ENCODE assay signal across 22 mouse cellular contexts in genomic region chr12:17308246-17308645, GRCm38 (mm10). TPM values are rescaled to one million over a fixed set of nuclear protein-coding genes. Genes with fewer than 3 reads are reported as not detected.
"Had no signal": no experiment of that assay in that cellular context is flagged by ENCODE, and none has a peak within 500 bp of the region (broad histone marks: within the 10 kb centered on the region; RNA-seq: fewer than 3 reads in every experiment).

No protein-coding gene starts in this region.

- H3K36me3 ChIP-seq: liver, embryonic 13.5 days; midbrain, embryonic 12.5 days; midbrain, embryonic 15.5 days; neural tube, embryonic 12.5 days; neural tube, embryonic 15.5 days; stomach, embryonic 15.5 days had no signal

- H3K27ac ChIP-seq: layer of hippocampus, adult 2 months; liver, embryonic 13.5 days; macrophage; midbrain, embryonic 12.5 days; midbrain, embryonic 15.5 days; neural tube, embryonic 12.5 days; neural tube, embryonic 15.5 days; stomach, embryonic 15.5 days had no signal

- H3K9me3 ChIP-seq: liver, embryonic 13.5 days; midbrain, embryonic 12.5 days; midbrain, embryonic 15.5 days; neural tube, embryonic 12.5 days; neural tube, embryonic 15.5 days; stomach, embryonic 15.5 days had no signal

- H3K4me2 ChIP-seq: liver, embryonic 13.5 days; midbrain, embryonic 12.5 days; midbrain, embryonic 15.5 days; neural tube, embryonic 12.5 days; neural tube, embryonic 15.5 days; stomach, embryonic 15.5 days had no signal

- H3K27me3 ChIP-seq: liver, embryonic 13.5 days; midbrain, embryonic 12.5 days; midbrain, embryonic 15.5 days; neural tube, embryonic 12.5 days; neural tube, embryonic 15.5 days; stomach, embryonic 15.5 days had no signal

- H3K4me1 ChIP-seq: liver, embryonic 13.5 days; midbrain, embryonic 12.5 days; neural tube, embryonic 15.5 days; stomach, embryonic 15.5 days had no signal

- ATAC-seq: midbrain, embryonic 15.5 days had no signal

- H3K4me3 ChIP-seq: layer of hippocampus, adult 2 months; liver, embryonic 13.5 days; midbrain, embryonic 12.5 days; midbrain, embryonic 15.5 days; neural tube, embryonic 12.5 days; neural tube, embryonic 15.5 days; stomach, embryonic 15.5 days had no signal

- H3K9ac ChIP-seq: liver, embryonic 13.5 days; midbrain, embryonic 12.5 days; midbrain, embryonic 15.5 days; neural tube, embryonic 12.5 days; neural tube, embryonic 15.5 days; stomach, embryonic 15.5 days had no signal

- DNase-seq: kidney, adult 9 months; kidney, postnatal 25 days; layer of hippocampus, adult 9-11 months; liver, embryonic 13.5 days; lung, adult 2 months; lung, postnatal 10 days; right cerebral cortex, adult 18-20 months; right cerebral cortex, postnatal 14 days; right cerebral cortex, postnatal 4 days; thymus, adult 18-20 months; thymus, postnatal 36 days had no signal

RNA-seq across cellular contexts. Expression of gene Atp6v1c2, which starts 20.9 kb away (rescaled TPM):
- total RNA-seq: liver, adult 2 months; megakaryocyte, adult 5-6 weeks had no signal
- polyA plus RNA-seq: liver, adult 2 months; liver, embryonic 13.5 days; liver, embryonic 16.5 days; macrophage; urinary bladder, adult 2 months had no signal
